Mouse (Mus musculus) gastrocnemius, postnatal 4 days (tissue): ENCODE data around the gene Gfer. TPM values are rescaled to one million over a fixed set of nuclear protein-coding genes. Genes with fewer than 3 reads are reported as not detected.
A peak's percentile ranks its signal among the peaks of the same experiment; 100 is the strongest.
"Not testable (repeated sequence)": the region's sequence is repeated elsewhere in the genome, so short reads cannot be mapped to it uniquely, and the experiment has no call there.

Experiments used
- DNase-seq, 2 experiments: peaks; one replicate each; pipeline ENCODE4 v3.0.0; 2021 to 2022; ENCODE audit warnings: low spot score in 2 of 2, mixed read lengths in 2 of 2
- total RNA-seq, 2 experiments: library from RNA; stranded (reverse); gene quantifications; 2 replicates each; pipeline ENCODE4 v1.2.3; 2021

Gene Gfer
- total RNA-seq, 2 experiments from 2014 or later: 22.9 to 24.6 TPM

DNA sequence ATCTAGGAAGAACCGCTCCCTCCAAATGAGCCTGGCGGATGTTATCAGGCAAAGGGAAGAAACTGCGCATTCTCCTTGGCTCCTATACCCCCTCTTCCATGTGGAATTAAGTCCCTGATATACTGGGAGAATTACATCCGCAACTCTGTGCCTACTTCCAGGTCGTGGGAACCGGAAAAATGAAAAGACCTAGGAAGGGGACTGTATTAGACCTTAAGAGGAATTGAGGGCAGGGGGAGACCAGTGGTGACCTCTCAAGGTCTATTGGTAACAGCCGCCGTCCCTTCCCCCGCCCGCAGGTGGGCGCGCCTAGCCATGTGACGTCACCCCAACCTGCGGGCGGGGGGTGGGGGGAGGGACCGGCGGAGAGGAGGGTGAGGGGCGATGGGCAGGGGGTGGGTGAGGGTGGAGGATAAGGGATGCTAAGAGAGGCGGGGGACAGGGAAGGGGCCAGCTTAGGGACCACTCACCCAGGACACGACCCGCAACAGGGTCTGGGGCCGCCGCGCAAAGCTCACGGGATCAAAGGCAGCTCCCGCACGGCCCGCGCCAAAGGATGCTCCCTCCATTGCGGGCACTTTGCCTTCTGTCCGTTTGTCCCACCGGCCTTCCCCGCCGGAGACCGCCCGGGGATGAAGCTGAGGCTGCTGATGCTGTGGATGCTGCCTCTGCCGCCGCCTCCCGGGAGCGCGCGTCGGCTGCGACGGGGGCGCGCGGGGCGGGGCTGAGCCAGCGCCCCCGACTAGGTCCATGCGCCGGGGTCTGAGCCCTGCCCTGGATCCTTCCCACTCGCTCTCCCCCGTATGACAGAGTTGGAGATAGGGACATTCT is 6.5 kb downstream of the Gfer start, which contains the start of gene Syngr3:
Syngr3 (minus strand) TSS at position 705 of the 831 bp plus-strand sequence.
- no peak for DNase-seq

DNA sequence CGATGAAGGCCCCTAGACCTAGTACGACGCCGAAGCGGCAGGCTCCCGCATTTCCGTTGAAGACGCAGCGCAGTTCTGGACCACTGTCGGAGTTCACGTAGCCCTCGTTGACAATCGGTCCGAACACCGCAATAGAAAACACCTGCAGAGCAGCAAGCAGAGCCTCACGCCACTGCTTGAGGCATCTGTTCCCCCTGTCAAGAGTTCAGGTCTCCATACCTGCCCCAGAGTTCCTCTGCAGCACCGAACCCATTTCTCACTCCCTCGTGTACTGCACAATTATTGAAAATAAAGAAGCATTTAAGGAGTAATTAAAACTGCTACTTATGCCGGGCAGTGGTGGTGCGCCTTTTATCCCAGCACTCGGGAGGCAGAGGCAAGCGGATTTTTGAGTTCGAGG is 8.4 kb downstream of the Gfer start:
- no peak for DNase-seq

DNA sequence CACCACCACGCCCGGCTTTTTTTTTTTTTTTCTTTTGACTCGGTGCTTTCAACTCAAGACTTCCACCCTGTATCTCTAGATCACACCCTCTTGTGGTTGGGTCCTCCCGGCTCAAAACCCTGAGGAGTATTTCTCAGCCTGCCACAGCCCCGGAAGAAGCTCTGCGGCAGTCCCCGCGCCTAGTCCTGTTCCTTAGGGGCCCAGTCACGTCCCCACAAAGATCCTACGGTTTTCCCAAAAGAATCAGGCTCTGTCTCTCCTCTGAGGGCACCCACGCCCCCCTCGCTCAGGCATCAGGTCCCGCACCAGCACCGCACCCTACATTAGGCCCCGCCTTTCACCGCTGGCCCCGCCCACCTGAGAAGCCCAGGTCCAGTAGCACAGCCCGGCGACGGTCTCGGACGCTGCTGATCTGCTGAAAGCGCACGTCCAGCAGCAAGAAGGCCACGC is 8.8 kb downstream of the Gfer start:
- no peak for DNase-seq

DNA sequence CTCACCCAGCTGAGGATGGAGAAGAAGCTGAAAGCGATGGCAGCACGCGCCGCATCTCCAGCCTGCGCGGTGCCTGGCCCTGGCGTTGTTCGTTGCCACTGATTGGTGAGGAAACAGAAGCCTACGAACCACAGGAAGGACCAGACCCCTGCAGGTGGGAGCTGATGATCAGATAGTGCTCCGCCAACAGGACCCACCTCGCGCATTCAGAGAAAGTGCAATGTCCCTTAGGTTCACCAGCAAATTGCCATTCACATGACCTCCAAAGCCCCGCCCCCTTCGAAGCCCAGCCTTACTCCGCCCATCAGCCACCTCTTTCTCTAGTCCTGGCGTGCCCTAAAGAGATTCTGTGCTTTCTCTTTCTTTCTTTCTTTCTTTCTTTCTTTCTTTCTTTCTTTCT is 9.4 kb downstream of the Gfer start:
- DNase-seq: no peak

DNA sequence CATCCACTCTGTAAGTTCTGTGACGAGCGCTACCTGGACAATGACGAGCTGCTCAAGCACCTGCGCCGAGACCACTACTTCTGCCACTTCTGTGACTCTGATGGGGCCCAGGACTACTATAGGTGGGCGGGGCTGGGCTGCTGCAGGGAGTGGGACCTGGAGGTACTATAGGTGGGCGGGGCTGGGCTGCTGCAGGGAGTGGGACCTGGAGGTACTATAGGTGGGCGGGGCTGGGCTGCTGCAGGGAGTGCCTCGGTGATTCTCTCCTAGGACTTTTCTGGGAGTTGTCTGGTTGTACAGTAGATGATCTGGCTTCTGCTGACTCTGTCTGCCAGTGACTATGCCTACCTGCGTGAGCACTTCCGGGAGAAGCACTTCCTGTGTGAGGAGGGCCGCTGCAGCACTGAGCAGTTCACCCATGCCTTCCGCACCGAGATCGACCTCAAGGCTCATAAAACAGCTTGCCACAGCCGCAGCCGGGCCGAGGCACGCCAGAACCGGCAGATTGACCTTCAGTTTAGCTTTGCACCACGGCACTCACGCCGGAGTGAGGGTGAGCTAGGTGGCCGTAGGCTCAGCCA is 18.4 kb downstream of the Gfer start:
- no peak for DNase-seq

DNA sequence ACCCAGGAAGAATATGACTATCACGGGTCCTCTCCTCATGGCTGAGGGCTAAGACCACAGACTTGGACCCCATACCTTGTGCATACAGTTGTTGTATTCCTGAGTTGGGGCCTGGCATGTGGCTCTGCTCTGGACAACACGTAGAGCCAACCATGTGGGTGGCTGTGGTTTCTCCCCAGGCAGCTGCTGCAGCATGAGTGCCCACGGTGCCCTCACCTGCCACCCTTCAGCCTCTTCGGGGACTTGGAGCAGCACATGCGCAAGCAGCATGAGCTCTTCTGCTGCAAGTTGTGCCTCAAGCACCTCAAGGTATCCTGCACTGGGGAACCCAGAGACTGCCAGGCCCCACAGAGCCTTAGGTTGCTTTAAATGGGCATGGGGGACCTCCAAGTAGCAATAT is 19.1 kb downstream of the Gfer start:
- DNase-seq: no peak

DNA sequence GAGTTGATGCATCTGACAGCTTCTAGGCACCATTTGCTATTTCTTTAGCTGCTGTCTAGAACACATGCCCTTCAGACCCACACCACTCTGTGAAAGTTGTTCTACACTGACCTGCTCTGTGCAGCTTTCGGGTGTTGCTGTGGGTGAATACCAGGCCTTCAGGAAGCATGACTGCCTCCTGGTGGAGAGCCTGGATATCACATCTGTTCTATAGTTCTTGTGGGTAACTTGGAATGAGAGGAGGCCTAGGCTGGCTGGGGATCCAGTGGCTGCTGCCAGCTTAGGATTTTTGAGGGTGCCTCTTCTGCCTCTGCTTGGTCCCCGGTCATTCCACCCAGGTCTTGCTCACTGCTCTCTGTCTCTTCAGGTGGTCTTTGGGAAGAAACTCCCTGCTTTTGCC is 19.8 kb downstream of the Gfer start:
- DNase-seq: peak; percentile 54 to 74

DNA sequence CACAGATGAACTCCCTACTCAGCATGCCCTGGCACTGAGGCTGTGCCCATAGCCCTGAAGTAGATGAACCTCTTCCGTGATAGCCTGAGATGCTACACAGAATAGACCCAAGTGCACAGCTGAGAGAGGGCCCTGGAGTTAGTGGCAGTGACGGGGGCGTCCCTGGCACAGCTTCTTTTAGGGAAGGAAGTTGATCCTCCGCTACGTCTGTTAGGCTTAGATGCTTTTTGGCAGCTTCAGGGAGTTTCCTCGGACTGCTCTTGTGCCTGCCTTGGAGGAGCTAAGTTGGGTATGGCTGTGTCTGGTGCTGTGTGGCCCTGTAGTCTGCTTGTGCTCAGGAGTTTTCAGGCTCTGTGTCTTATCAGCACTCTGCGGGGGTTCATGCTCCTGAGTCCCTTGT is 21.7 kb downstream of the Gfer start:
- no peak for DNase-seq

DNA sequence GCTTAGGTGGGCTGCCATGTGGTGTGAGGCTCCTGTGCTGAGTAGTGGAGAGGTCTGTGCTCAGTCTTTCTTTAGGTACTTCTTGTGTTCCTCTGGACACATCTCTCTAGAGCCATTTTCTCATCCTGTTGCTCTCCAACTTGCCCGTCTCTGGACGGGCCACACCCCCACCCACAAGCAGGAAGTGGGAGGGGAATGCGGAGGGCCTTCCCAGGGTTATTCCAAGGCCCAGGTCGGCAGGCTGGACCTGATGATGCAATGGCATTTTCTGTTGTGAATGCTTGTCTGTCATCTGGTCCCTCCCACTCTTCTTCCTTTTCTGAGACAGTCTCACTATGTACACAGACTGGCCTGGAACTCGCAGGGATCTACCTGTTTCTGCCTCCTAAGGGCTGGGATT is 23.8 kb downstream of the Gfer start:
- no peak for DNase-seq

DNA sequence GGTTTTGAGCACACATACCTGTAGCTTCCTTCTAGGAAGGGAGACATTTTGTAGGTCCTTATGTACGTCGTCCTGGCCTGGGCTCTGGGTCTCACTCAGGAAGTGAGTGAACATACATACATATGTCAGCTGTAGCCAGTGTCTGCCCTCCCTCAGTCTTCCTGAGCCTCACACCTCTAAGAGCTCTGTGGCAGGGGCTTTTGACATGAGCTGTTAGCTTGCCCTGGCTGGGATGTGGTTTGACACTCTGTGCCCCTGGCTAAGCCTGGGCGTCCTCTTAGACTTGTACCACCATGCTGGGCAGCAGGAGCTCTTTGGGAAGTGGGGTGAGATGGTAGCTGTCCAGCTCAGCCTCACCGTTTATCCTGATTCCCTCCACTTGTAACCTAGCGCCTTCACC is 24.6 kb downstream of the Gfer start:
- DNase-seq: no peak

DNA sequence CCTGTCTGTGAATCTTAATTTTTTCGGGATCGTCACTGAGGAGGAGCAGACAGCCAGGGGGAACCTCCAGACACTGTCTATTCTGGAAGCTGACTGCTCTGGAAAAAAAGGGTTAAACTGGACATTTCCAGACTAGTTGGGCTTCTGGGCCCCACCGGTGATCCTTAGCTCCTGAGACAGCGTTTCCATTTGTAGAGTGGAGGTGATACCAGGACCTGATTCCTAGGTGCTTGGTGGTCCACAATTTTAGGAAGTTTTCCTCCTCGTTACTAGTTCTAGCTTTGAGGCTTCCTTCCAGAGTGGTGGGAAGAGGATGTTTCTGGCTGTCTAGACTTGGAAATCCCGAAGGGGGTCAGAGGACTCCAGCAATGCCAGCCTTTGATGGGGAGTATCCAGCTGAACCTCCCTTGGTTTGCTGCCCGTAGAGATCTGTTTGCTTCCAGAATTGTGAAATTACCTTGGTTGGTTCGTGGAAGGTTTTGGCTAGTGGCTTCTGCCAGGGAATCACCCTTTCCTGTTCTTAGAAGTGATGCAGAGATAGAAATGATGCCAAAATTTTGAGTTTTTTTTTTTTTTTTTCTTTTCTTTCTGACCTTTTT is 25.6 kb downstream of the Gfer start:
- no peak for DNase-seq

DNA sequence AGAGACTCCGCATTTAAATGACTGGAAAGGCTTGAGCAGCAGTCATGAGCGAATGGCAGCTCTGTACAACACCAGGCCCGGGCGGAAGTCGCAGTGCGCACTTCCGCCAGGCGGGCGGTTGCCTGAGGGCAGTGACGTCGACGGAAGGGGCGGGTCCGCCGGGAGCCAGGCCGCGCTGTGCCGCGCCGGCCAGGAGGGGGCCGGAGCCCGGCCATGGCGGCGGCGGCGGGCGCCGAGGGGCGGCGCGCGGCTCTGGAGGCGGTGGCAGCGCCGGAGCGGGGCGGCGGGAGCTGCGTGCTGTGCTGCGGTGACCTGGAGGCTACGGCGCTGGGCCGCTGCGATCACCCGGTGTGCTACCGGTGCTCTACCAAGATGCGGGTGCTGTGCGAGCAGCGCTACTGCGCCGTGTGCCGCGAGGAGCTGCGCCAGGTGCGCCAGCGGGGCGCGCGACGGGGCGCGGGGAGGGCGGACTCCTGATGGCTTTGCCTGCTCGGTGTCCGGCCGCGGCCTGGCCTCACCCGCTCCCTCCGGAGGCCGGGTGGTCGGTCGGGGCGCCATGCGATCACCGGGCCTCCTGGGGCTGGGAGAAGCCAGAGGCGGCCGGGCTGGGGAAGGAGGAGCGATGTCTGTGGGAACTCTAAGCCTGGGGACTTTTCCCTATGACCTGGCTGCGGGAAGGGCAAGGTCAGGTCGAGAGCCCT is 26.3 kb downstream of the Gfer start, which contains the start of gene Zfp598:
Zfp598 (plus strand) TSS at position 143 of the 701 bp plus-strand sequence.
- DNase-seq: peak; percentile 90 to 98

DNA sequence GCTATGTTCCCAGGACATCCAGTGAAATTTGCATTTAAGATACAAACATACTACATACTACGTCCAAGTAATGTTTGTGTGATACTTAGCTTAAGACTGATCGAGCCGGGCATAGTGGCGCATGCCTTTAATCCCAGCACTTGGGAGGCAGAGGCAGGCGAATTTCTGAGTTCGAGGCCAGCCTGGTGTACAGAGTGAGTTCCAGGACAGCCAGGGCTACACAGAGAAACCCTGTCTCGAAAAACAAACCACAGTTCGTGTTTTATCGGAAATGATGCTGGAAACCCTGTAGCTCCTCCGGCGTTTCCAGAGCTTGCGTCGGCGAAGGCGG is 26.8 kb downstream of the Gfer start:
- not testable (repeated sequence) for DNase-seq

DNA sequence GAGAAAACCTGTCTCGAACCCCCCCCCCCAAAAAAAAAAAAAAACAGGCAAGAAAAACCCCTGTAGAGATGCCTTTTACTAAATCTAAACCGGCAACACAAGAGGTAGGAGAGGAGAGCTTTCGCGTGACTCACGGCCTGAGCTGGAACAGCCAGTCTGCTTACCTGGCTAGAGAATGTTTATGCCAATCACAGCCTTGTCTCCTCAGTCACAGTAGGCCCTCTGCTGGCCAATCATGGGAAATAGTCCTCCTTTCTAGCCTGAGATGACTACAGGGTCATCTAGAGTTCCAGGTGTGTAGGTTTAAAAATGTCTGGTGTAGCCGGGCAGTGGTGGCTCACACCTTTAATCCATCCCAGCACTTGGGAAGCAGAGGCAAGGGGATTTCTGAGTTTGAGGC is 28.5 kb downstream of the Gfer start:
- no peak for DNase-seq

DNA sequence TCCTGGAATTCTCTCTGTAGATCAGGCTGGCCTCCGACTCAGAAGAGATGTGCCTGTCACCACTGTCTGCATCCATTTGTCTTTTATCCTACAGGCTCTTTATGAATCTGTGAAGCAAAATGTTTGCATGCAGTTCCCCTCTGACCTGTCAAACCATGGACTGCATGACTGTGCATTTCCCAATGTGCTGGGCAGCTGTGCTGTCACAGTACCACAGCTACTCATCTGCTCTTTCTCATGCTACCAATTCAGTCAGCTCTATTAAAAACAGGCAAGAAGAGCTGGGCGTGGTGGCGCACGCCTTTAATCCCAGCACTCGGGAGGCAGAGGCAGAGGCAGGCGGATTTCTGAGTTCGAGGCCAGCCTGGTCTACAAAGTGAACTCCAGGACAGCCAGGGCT is 28.9 kb downstream of the Gfer start:
- DNase-seq: not testable (repeated sequence)

DNA sequence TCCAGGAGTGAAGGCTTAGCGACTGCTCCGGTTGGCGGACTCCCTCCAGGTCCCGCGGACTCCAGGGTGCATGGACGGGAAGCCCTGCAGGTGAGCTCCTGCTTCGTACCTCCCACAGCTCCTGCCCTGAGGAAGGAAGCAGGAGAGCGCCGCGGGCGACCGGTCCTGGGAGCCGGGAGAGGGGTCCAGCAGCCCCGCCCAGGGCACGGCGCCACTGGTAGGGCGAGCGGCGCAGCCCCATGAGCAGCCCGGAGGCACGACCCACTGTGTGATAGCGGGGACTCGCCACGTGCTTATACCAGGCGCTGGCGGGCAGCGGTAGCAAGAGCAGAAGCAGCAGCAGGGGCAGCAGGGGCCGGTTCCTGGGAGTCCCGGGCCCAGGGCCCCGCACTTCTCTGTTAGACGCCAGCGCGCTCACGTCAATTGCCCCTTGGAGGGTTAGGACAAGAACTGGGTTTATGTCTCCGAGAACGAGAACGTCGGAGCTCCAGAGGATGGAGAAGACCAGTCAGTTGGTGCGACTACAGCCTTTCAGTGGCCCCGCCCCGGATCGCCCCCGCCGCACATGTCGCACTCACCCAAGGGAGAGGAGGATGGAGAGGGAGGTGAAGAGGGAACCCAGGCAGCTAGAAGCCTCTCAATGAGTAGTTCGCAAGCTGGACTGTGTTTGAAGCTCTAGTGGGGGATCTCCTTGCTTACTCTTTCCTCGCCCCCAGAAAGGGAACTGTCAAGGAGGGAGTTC is 37.8 kb downstream of the Gfer start, which contains the start of gene Npw:
Npw (minus strand) TSS at position 441 of the 742 bp plus-strand sequence.
- DNase-seq: no peak

DNA sequence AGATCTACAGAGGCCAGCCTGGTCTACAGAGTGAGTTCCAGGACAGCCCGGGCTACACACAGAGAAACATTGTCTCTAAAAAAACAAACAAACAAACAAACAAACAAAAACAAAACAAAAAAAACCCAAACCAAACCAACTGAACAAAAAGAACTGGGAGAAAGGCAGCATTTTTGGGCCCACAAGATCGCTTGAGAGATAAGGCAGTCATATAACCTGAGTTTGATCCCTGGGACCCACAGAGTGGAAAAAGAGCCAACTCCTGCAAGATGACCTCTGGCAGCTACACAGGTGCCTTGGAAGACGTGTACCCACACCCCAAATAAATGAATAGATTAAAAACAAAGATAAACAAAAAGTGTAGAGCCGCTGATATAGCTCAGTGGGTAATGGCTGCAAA is 41.0 kb downstream of the Gfer start:
- no peak for DNase-seq

DNA sequence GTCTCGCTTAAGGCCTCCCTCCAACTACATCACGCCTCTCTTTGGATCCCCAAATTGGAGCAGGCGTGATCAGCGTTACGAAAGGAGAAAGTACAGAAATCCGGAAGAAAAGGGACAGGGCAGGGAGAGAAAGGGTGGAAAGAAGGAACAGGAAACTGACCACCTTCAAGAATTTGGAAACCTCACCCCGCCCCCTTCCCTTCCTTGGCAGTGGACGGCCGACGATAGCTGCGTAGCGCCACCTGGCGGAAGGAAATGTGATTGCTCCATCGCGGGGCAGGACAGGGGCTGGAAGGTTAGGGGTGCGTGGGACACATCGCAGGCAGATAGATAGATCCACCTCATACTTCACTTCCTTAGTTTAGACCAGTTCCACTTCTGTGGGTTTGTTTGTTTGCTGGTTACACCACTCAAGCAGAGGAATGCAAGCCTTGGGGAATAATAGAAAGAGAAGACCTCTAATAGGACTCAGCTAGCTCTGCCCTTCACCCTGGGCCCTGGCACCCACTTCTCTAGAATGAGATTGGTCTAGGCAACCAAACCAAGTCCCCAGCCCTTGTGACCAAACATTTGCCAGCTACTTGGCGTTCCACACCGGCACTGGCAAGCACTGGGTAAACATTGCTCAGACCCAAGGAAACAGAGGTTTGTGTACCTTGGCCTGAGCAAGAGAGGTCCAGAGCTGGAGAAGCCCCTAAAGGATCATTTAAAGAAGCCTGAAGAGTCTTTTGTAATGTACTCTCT is 41.8 kb downstream of the Gfer start:
- peak; percentile 68 to 82 for DNase-seq

DNA sequence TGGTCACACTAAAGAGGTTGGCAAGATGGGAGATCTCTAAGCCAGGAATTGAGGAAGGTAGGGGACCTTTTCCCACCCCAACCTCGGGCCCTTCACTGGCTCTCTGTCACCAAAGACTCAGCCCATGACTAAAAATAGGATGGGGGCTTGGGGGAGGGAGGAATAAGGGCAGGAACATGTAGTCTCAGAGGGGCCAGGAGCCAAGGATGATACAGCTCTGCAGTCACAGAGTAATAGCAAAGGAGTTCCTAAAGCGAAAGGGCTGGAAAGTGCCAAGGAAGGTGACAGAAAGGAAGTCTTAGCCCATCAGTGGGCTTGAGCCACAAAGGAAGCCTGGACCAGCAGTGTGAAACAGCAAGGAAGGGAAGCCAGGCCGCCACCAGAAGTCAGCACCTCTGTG is 44.1 kb downstream of the Gfer start:
- DNase-seq: no peak

DNA sequence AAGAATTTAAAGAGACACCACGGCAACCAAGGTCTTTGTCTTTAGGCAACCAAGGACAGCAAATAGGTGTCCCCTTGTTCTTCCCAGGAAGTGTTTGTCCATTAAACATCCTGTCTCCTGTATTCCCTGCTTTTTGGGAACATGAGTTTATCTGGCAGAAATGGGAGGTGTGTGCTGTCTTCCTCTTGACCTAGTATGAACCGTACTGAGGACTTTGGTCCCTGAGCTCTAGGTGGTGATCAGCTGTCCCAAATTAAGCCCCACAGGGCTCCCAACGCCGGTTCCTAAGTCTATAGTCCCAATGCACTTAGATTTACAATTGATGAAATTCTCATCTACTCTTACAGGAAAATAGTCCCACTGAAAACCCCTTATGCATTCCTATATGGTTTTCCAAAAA is 45.2 kb downstream of the Gfer start:
- no peak for DNase-seq
